Comparison of ENCODE assay signal across 8 mouse cellular contexts in the genomic region with DNA sequence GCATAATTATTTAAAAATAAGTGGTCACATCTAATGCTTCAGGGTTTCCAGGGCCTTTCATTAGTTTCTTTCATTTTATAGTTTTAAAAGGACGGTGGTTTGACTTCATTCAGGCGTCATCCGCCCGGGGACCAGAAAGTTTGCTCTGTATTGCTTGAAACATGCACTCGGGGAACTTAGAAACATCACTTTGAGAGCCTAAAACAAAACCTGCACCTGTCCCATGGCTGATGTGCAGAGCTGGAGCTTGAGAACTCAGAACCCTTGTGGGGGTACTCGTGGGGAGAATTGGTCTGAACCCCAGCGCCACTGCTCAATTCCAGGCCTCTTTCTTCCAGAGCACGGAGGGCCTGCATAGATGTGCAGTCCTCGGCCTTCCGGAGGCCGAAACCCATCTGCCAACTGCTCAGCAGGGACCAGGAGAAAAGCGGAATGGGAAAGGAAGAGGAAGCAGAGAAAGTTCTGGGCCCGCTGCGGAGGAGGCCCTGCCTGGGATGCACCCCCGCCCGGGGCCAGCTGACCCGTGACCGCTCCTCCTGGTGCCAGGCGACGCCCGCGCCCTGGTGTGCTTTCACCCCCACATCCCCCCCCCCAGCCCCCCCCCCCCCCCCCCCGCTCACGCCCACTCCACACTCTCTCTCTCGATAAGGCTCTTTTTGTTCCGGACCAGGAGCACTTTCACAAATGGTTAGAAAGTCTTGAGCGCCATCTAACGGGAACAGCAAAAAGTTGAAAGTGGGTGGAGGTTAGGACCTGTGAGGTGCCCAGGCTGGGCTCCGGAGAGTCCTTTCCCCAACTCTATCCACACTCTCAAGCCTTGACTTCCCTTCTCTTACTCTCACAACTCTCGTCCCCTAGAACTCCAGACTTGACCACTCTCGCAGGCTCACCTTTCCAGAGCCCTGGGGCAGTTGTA. TPM values are rescaled to one million over a fixed set of nuclear protein-coding genes. Genes with fewer than 3 reads are reported as not detected.
DNase-seq lines count a peak whose midpoint lies in the region; ATAC-seq and TF ChIP-seq lines count a peak whose summit lies in the region.

No protein-coding gene starts in this region.

- H3K4me3 ChIP-seq in megakaryocyte, embryonic 14.5 days (replicated peaks), result peak overlapping the region; percentile 88
- H3K4me3 ChIP-seq in kidney, adult 2 months (ENCODE audit: insufficient read depth, low read depth, low read length), result peak overlapping the region; percentile 71
- H3K4me3 ChIP-seq in liver, embryonic 13.5 days (replicated peaks), result peak overlapping the region; percentile 39
- H3K4me3 ChIP-seq in neural tube, embryonic 14.5 days (ENCODE audit: low read depth, low read length), result peak overlapping the region; percentile 39

- no peak for ATAC-seq in megakaryocyte, adult 5-6 weeks (ENCODE audit: poor library complexity, severe bottlenecking)
- no peak for ATAC-seq in liver, embryonic 13.5 days (ENCODE audit: low read depth)
- ATAC-seq in neural tube, embryonic 14.5 days (ENCODE audit: low read depth), result peak; percentile 50

- no peaks in the 10 kb centered on the region for H3K9me3 ChIP-seq in megakaryocyte, embryonic 14.5 days
- no peaks in the 10 kb centered on the region for H3K9me3 ChIP-seq in liver, embryonic 13.5 days (replicated peaks)
- H3K9me3 ChIP-seq in neural tube, embryonic 14.5 days (ENCODE audit: control insufficient read depth, low read length), result no peaks in the 10 kb centered on the region

- TF ChIP-seq CTCF in kidney, adult 2 months (conservative IDR thresholded peaks at IDR 0.05; ENCODE audit: insufficient read depth, insufficient read length, low read depth, low read length), result peak; percentile 58

- peak overlapping the region; percentile 95 for H3K27ac ChIP-seq in kidney, adult 2 months (ENCODE audit: insufficient read depth, low read depth, low read length)
- H3K27ac ChIP-seq in liver, embryonic 13.5 days, result no peak overlapping the region
- H3K27ac ChIP-seq in neural tube, embryonic 14.5 days (ENCODE audit: low read depth, low read length), result peak overlapping the region; percentile 35; the same call in 1 of the 2 replicates

- H3K4me2 ChIP-seq in liver, embryonic 13.5 days, result peak overlapping the region; percentile 53
- peak overlapping the region; percentile 65 for H3K4me2 ChIP-seq in neural tube, embryonic 14.5 days (ENCODE audit: low read depth, low read length)

- no peaks in the 10 kb centered on the region for H3K36me3 ChIP-seq in megakaryocyte, embryonic 14.5 days (replicated peaks; ENCODE audit: low read length)
- H3K36me3 ChIP-seq in kidney, adult 2 months (ENCODE audit: control insufficient read depth, insufficient read depth, low read length), result no peaks in the 10 kb centered on the region
- no peaks in the 10 kb centered on the region for H3K36me3 ChIP-seq in liver, embryonic 13.5 days
- H3K36me3 ChIP-seq in neural tube, embryonic 14.5 days (ENCODE audit: control insufficient read depth, insufficient read depth, low read length), result no peaks in the 10 kb centered on the region

- DNase-seq in cerebellum, adult 8-10 months, result peak; percentile 33
- peak; percentile 46 to 56 for DNase-seq in frontal cortex, postnatal 10 days (ENCODE audit: low spot score in 2 of 2)
- peak; percentile 89 for DNase-seq in kidney, adult 2 months
- no peak for DNase-seq in liver, embryonic 13.5 days
- no peak for DNase-seq in ovary, postnatal 10 days (ENCODE audit: low spot score)

- H3K9ac ChIP-seq in liver, embryonic 13.5 days, result no peak overlapping the region
- H3K9ac ChIP-seq in neural tube, embryonic 14.5 days (replicated peaks; ENCODE audit: low read depth, low read length), result peak overlapping the region; percentile 46; the same call in 1 of the 2 replicates

- H3K4me1 ChIP-seq in megakaryocyte, embryonic 14.5 days, result peaks cover 23% of the 10 kb centered on the region
- H3K4me1 ChIP-seq in kidney, adult 2 months (ENCODE audit: control insufficient read depth, insufficient read depth, low read length), result peaks cover under 1% of the 10 kb centered on the region; the same call in 1 of the 2 replicates
- H3K4me1 ChIP-seq in liver, embryonic 13.5 days (replicated peaks), result peaks cover 13% of the 10 kb centered on the region
- peaks cover 23% of the 10 kb centered on the region; the same call in 1 of the 2 replicates for H3K4me1 ChIP-seq in neural tube, embryonic 14.5 days (ENCODE audit: control insufficient read depth, insufficient read depth, low read length)

- H3K27me3 ChIP-seq in megakaryocyte, embryonic 14.5 days (replicated peaks), result peaks cover 80% of the 10 kb centered on the region
- no peaks in the 10 kb centered on the region for H3K27me3 ChIP-seq in kidney, adult 2 months (replicated peaks; ENCODE audit: control insufficient read depth, insufficient read depth, low read length)
- peaks cover 95% of the 10 kb centered on the region for H3K27me3 ChIP-seq in liver, embryonic 13.5 days
- H3K27me3 ChIP-seq in neural tube, embryonic 14.5 days (ENCODE audit: control insufficient read depth, insufficient read depth, low read length), result no peaks in the 10 kb centered on the region

- TF ChIP-seq POLR2A in kidney, adult 2 months (IDR thresholded peaks at IDR 0.05; ENCODE audit: low read depth, low read length), result peak; percentile 39

- WGBS in kidney, adult 2 months, result 3% methylated on average over 28 of the region's 31 CpGs
- 2% methylated on average over 24 of the region's 31 CpGs for WGBS in liver, embryonic 13.5 days (ENCODE audit: insufficient replicate concordance)
- 1% methylated on average over 26 of the region's 31 CpGs for WGBS in neural tube, embryonic 14.5 days

RNA-seq across cellular contexts. Expression of a gene that starts 18.7 kb away (rescaled TPM):
- not detected in 2 replicates for polyA plus RNA-seq in megakaryocyte, embryonic 14.5 days (2012; ENCODE audit: insufficient read depth, low replicate concordance)
- total RNA-seq in megakaryocyte, adult 5-6 weeks (2015), result not detected in 2 replicates
- not detected in 2 replicates for total RNA-seq in megakaryocyte, adult 5-6 weeks (2017)
- polyA plus RNA-seq in kidney, adult 2 months (2012; rRNA removed), result 14.4 and 18.0 TPM in 2 replicates
- 0.01 TPM in 1 of 2 replicates, not detected in the other for polyA plus RNA-seq in liver, embryonic 13.5 days (2015; fragmentation: Nextera tagmentation; extraction: Ambion mirVana)
- 10.4 and 11.0 TPM in 2 replicates for polyA plus RNA-seq in neural tube, embryonic 14.5 days (2014; fragmentation: Nextera tagmentation; extraction: Ambion mirVana)

Comparison
In these comparisons a context has a peak if more than half of its experiments do, and no peak if none do; other contexts are left out.
1. DNase-seq: peak in cerebellum, adult 8-10 months (single experiment), frontal cortex, postnatal 10 days (2 of 2) and kidney, adult 2 months (single experiment); none in liver, embryonic 13.5 days (single experiment) and ovary, postnatal 10 days (single experiment).
2. RNA of a gene that starts 18.7 kb away (polyA plus RNA-seq): 14.4 to 18.0 TPM in kidney, adult 2 months and 10.4 to 11.0 TPM in neural tube, embryonic 14.5 days; 0.01 TPM in liver, embryonic 13.5 days and not detected in megakaryocyte, embryonic 14.5 days; every median in the first group is over 10 times any median in the second.
3. Peak in every context shown above with its lines, with median percentiles within 50 percentile points of each other: H3K4me3 ChIP-seq.